Mouse (Mus musculus): ENCODE data around the gene BC030867.

The BC030867 gene

DNA sequence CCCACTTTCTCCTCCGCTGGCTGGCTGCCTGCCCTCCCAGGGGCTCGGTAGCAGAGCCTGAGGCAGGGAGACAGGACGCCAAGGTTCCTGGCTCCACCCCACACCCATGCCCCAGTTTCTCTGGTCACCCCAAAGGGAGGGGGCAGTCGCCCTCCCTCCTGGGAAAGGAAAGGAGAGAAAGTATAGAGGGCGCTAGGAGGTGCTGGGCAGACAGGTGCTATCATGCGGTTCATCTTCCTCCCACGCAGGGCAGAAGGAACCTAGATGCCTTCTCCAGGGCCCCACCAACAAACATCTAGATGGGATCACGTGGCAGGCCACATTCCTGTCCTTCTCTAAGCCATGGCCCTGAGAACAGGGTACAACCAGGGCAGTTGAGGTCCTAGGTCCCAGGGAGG lies 26.7 kb upstream of the BC030867 start:
- no peak for DNase-seq

GRCm38 (mm10) chr11:102223166-102223565 lies 25.5 kb upstream of the BC030867 start:
- DNase-seq = peak in 1 of 2 experiments; percentile 62

GRCm38 (mm10) chr11:102224686-102225085 lies 24.0 kb upstream of the BC030867 start:
- DNase-seq = peak in 1 of 2 experiments; percentile 48

DNA sequence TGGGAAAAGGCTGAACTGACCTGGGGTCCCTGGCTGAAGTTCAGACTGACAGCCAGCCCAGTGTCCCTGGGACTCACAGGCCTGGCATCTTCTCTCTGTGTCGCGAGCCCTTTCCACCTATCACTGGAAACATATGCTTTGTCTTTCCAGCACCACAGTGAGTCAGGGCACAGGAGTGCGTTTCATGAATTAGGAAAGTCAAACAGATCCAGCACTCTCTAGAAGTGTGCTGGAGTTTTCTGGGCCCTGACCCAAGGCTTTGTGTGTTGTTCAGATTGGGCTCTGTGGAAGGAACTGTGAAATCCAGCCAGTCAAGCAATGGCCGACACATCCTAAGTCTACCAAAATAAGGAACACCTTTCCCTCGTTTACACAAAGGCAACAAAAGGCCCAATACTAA lies 23.5 kb upstream of the BC030867 start:
- no peak for DNase-seq

DNA sequence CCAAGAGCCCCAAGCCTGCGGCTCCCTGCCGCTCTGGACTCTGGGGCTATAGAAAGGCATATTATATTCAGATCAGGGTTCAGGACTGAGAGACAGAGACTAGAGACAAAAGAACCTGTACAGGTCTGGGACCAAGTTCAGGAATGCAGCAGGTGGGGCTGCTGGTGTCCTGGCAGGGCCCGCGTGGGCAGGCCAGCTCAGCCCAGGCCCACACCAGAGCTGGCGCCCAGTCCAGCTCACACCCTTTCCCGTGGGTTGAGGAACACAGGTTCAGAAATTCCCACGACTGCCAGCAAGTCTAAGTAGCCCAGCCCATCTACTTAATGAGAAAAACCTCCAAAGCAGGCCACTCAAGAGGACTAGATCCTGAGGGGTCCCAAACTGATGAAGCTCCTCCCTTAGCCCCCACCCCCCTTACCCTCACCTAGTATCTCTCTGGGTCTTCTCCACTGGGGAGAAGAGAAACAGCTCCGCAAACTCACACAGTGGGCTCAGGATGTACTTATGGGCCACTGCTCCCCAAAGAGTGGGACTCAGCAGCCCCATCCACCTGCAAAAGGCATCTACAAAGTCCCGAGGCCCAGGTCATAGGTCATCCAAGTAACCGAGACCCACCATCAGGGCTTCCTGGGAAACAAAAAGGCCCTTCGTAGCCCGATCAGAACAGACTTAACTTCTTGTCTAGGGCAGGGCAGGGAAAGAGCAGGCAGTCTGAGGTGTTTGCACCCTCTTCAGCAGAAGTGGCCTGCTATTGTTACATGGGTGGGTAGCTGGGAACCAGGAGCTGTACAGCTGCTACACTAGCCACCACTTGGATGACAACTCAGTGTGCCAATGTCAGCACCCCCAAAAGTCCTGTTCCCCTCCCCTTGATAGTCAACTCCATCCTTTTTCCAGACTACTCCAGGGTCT lies 22.4 kb upstream of the BC030867 start:
- no peak for DNase-seq

GRCm38 (mm10) chr11:102227270-102228190 lies 21.2 kb upstream of the BC030867 start:
- DNase-seq = no peak

GRCm38 (mm10) chr11:102228191-102228545 lies 20.5 kb upstream of the BC030867 start:
- no peak for DNase-seq

- DNase-seq = no peak
Measured at GRCm38 (mm10) chr11:102228646-102229268, 19.9 kb upstream of the BC030867 start.

DNA sequence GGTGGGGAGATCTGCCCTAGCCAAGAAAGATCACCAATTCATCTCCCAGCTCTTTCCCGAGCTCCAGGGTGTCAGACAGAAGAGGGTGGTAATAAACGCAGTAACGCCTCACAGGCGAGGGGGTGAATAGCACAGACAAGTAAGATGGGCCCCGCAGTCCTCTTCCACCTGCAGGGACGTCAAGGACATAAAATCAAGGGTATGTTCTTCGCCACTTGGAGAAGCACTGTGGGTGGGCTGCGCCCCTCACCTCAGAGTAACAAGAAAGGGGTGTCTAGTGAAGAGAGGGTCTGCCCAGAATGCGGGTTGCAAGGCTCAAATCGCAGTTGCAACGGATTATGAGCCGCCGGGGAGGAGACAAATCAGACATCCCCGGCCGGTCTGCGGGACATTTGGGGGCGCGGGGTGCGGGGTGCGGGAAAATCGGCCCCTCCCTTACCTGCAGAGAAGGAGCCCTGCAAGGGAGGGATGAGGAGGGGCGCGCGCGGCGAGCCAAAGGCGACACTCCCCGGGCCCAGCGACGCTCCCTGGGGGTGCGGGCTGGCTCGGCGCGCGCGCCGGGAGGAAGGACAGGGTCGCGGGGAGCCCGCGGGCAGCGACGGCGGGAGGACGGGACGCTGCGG lies 19.2 kb upstream of the BC030867 start:
- DNase-seq = peak in 1 of 2 experiments; percentile 59

DNA sequence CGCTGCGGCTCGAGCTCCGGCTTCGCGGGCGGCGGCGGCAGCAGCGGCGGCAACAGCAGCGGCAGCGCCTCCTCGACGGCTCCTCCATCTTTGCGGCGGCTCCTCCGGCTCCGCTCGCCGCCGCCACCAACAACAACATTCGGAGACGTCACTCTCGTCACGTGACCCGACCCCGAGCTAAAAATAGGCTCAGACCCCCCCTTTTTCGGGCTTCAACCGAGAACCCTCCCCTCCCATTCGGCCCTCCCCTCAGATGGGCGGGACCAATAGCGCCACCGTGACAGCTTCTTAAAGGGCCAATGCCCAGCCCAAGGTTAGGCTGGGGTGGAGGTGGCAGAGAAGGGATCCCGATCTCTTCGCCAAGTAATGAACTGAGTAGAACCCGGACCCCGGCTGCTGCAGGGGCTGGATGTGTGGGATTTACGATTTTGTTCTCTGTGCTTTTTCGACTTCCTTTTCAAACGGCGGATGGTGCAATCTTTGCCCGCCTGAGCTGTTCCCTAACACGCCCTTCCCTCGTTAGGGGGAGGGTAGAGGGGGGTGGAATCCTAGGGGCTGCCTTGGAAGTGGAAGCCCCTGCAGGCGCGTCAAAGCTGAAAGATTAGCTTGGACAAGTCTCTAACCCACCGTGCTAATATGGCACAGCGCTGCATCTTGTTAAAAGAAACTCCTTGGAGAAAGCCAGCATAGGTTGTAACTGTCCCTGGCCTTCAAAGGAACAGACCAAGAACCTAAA lies 18.5 kb upstream of the BC030867 start, which contains the start of gene Hdac5:
TSS of gene Hdac5 (minus strand) at position 161 of the 736 bp plus-strand sequence.
- DNase-seq = peak; percentile 98

DNA sequence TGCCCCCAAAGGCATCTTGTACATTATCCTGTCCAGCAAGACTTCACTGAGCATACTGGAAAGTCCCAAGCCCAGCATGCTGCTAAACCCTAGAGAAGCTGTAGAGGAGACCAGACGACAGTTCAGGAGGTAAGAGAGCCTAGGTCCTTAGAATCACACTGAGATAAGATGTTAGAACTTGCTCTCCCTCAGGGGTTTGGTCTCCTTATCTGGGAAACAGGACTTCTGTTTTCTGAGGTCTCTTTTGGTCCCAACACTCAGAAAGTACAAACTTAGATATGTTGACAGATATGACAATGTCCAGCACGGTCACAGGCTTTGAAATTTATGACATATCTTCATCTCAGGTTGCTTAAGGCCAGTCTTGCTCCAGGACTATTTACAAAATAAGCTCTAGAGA lies 12.7 kb upstream of the BC030867 start:
- no peak for DNase-seq

DNA sequence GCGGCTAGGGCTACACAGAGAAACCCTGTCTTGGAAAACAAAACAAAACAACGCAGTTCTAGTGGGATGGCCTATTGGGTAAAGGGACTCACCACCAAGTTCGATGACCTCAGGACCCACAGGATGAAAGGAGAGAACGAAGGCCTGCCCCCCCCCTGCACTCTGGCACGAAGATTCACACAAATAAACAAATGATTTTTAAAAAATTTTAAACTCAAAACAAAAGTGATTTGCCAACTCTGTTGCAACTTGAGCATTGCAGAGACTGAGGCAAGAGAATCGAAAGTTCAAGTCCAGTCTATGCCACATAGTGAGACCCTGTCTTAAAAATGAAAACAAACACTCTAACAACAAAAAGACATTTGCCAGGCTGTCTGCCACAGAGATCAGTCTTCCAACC lies 8.0 kb upstream of the BC030867 start:
- DNase-seq = no peak

- no peak for DNase-seq
Measured at GRCm38 (mm10) chr11:102241246-102241645, 7.4 kb upstream of the BC030867 start.

DNA sequence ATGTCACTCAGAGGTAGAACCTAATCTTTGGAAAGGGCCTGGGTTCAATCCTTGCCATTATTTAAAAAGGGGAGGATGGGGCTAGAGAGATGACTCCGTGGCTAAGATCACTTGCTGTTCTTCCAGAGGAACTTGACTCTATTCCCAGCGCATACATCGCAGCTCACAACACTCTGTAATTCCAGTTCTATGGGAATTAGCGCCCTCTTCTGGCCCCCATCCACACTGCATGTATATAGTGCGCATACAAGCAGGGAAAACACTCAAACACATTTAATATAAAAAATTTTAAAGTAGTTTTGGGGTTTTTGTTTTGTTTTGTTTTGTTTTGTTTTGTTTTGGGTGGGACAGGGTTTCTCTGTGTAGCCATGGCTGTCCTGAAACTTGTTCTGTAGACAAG lies 6.8 kb upstream of the BC030867 start:
- DNase-seq = no peak

GRCm38 (mm10) chr11:102244926-102245449 lies 3.7 kb upstream of the BC030867 start:
- peak; percentile 57 to 62 for DNase-seq

GRCm38 (mm10) chr11:102245581-102246272 lies 3.0 kb upstream of the BC030867 start:
- DNase-seq = no peak

- no peak for DNase-seq
Measured at GRCm38 (mm10) chr11:102246273-102246635, 2.4 kb upstream of the BC030867 start.

DNA sequence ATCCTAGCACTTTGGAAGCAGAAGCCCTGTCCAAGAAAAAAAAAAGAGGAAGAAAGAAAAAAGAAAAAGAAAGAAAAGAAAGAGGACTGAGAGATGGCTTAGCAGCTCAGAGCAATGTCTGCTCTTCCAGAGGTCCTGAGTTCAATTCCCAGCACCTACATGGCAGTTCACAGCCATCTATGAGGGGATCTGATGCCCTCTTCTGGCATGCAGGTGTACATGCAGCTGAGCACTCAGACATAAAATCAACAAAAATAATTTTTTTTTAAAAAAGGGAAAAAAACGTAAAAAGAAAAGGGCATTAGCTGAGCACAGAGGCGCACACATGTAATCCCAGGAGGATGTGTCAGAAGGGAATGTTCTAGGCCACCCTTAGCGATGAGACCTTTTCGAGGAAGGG lies 1.8 kb upstream of the BC030867 start:
- DNase-seq = no peak

- DNase-seq = no peak
Measured at GRCm38 (mm10) chr11:102249351-102250090, 839 bp downstream of the BC030867 start.

- peak in 1 of 2 experiments; percentile 60 for DNase-seq
Measured at GRCm38 (mm10) chr11:102257514-102257913, 8.8 kb downstream of the BC030867 start.

Data from cerebellum, postnatal 14 days (tissue).